Mouse (Mus musculus) central nervous system, embryonic 14 days (tissue): ENCODE data around the gene Stx16. TPM values are rescaled to one million over a fixed set of nuclear protein-coding genes. Genes with fewer than 3 reads are reported as not detected.

Experiments used
- polyA plus RNA-seq: library from polyadenylated mRNA; depleted of rRNA; stranded (reverse); fragments of >200 nt; gene quantifications from 2 replicates; pipeline ENCODE4 v1.2.3, GENCODE M21; 2012; rRNA removed

Stx16 gene
- polyA plus RNA-seq, result 62.8 and 63.9 TPM in 2 replicates

GRCm38 (mm10) chr2:174075673-174076432 is at the start of gene Stx16:
TSS of gene Stx16 (plus strand) at chr2:174076308.

GRCm38 (mm10) chr2:174109991-174110782 is 34.1 kb downstream of the Stx16 start, which contains the start of gene Npepl1:
TSS of gene Npepl1 (plus strand) at chr2:174110349.

Other genes starting within 250 kb of the Stx16 start
- 41.7 and 52.3 TPM in 2 replicates for gene Npepl1, start 34.0 kb downstream of the Stx16 start, polyA plus RNA-seq
- gene Gnas, start 208.0 kb downstream of the Stx16 start, polyA plus RNA-seq, result 1,719 and 2,092 TPM in 2 replicates